ENCODE assay signal across 33 mouse cellular contexts in the genomic region with DNA sequence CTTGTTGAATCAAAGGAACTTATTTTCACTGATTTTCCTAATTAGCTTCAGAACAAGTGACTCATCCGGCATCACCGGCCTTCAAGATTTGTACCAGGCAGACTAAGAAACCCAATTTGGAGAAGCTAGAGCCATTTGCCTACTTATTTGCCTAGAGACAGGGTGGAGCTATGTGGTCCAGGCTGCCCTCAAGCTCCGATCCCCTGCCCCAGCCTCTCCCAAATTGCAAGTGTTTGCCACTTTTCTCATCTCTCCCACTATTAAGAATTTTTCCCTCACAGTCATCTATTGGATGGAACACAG. TPM values are rescaled to one million over a fixed set of nuclear protein-coding genes. Genes with fewer than 3 reads are reported as not detected.
DNase-seq lines count a peak whose midpoint lies in the region; ATAC-seq lines count a peak whose summit lies in the region.
"Had no signal": no experiment of that assay in that cellular context is flagged by ENCODE, and none has a peak within 500 bp of the region (broad histone marks: within the 10 kb centered on the region; RNA-seq: fewer than 3 reads in every experiment).

No protein-coding gene starts in this region.

- H3K27ac ChIP-seq in midbrain, embryonic 12.5 days (replicated peaks), result 0 out of 2 replicates have a peak overlapping the region, but pooled peaks have one; percentile 3
- no peak overlapping the region for H3K27ac ChIP-seq in midbrain, embryonic 10.5 days (replicated peaks)
- H3K27ac ChIP-seq in forebrain, embryonic 16.5 days (ENCODE audit: low read length), result no peak overlapping the region
- H3K27ac ChIP-seq: hindbrain, embryonic 15.5 days; left cerebral cortex, adult 2 months; limb, embryonic 13.5 days; neural tube, embryonic 15.5 days had no signal

- peaks cover 20% of the 10 kb centered on the region for H3K4me1 ChIP-seq in midbrain, embryonic 12.5 days
- H3K4me1 ChIP-seq in midbrain, embryonic 10.5 days, result peaks cover 21% of the 10 kb centered on the region
- H3K4me1 ChIP-seq in forebrain, embryonic 16.5 days (replicated peaks; ENCODE audit: control insufficient read depth, insufficient read depth, low read length), result peaks cover 13% of the 10 kb centered on the region

- no peaks in the 10 kb centered on the region for H3K36me3 ChIP-seq in midbrain, embryonic 12.5 days
- no peaks in the 10 kb centered on the region for H3K36me3 ChIP-seq in midbrain, embryonic 10.5 days
- H3K36me3 ChIP-seq in forebrain, embryonic 16.5 days (ENCODE audit: control insufficient read depth, insufficient read depth), result no peaks in the 10 kb centered on the region
- H3K36me3 ChIP-seq: hindbrain, embryonic 10.5 days; hindbrain, embryonic 15.5 days; limb, embryonic 13.5 days; neural tube, embryonic 15.5 days had no signal

- peak; percentile 24 for DNase-seq in layer of hippocampus, adult 11-12 months (ENCODE audit: low spot score)
- DNase-seq in layer of hippocampus, postnatal 14 days (ENCODE audit: low spot score in 2 of 2), result no peak
- no peak for DNase-seq in midbrain, embryonic 10.5 days (ENCODE audit: low spot score)
- DNase-seq in telencephalon, adult 2 months (ENCODE audit: low read depth, low spot score), result peak; percentile 19
- DNase-seq in kidney, adult 18-20 months, result no peak
- DNase-seq: adrenal gland, adult 2 months; adrenal gland, postnatal 36 days; B cell, adult 2 months; cerebellum, adult 2 months; cerebellum, postnatal 36 days; gastrocnemius, postnatal 10 days; heart, postnatal 14 days; kidney, adult 11 months; kidney, postnatal 36 days; liver, postnatal 0 days; lung, postnatal 36 days; midbrain, embryonic 14.5 days; spleen, adult 18-20 months; thymus, adult 18-20 months; thymus, postnatal 25 days had no signal

- no peak overlapping the region for H3K4me3 ChIP-seq in midbrain, embryonic 12.5 days
- H3K4me3 ChIP-seq in midbrain, embryonic 10.5 days, result no peak overlapping the region
- no peak overlapping the region for H3K4me3 ChIP-seq in forebrain, embryonic 16.5 days (replicated peaks; ENCODE audit: low read length)
- H3K4me3 ChIP-seq: hindbrain, embryonic 10.5 days; hindbrain, embryonic 15.5 days; left cerebral cortex, adult 2 months; limb, embryonic 13.5 days; neural tube, embryonic 15.5 days had no signal

- no peak overlapping the region for H3K9ac ChIP-seq in midbrain, embryonic 12.5 days (replicated peaks)
- H3K9ac ChIP-seq in forebrain, embryonic 16.5 days (replicated peaks; ENCODE audit: low read depth, low read length), result no peak overlapping the region
- H3K9ac ChIP-seq: hindbrain, embryonic 15.5 days; limb, embryonic 13.5 days; liver, postnatal 0 days; neural tube, embryonic 15.5 days had no signal

- no peaks in the 10 kb centered on the region for H3K9me3 ChIP-seq in midbrain, embryonic 12.5 days
- H3K9me3 ChIP-seq in midbrain, embryonic 10.5 days (replicated peaks), result no peaks in the 10 kb centered on the region
- H3K9me3 ChIP-seq in forebrain, embryonic 16.5 days (ENCODE audit: control insufficient read depth, low read length), result no peaks in the 10 kb centered on the region
- H3K9me3 ChIP-seq: hindbrain, embryonic 10.5 days; hindbrain, embryonic 15.5 days; limb, embryonic 13.5 days; neural tube, embryonic 15.5 days had no signal

- no peak for ATAC-seq in midbrain, embryonic 12.5 days (ENCODE audit: low FRiP score, low read depth)
- ATAC-seq in forebrain, embryonic 16.5 days, result peak; percentile 49
- ATAC-seq: activated CD4-positive, CD25-positive, alpha-beta regulatory T cell, adult 4 months; inflammation-experienced regulatory T-cells, adult 6 months; liver, postnatal 0 days had no signal

- H3K4me2 ChIP-seq in midbrain, embryonic 12.5 days (replicated peaks), result no peak overlapping the region
- no peak overlapping the region for H3K4me2 ChIP-seq in forebrain, embryonic 16.5 days (ENCODE audit: low read length)
- H3K4me2 ChIP-seq: hindbrain, embryonic 15.5 days; limb, embryonic 13.5 days; liver, embryonic 11.5 days; neural tube, embryonic 15.5 days had no signal

- WGBS in midbrain, embryonic 12.5 days, result 74% methylated on average over 3 of the region's 3 CpGs
- 96% methylated on average over 3 of the region's 3 CpGs for WGBS in midbrain, embryonic 10.5 days
- WGBS in forebrain, embryonic 16.5 days, result 34% methylated on average over 3 of the region's 3 CpGs

- H3K27me3 ChIP-seq in midbrain, embryonic 12.5 days, result peaks cover 87% of the 10 kb centered on the region
- peaks cover 70% of the 10 kb centered on the region for H3K27me3 ChIP-seq in midbrain, embryonic 10.5 days (ENCODE audit: low read depth, poor library complexity, severe bottlenecking)
- H3K27me3 ChIP-seq in forebrain, embryonic 16.5 days (replicated peaks; ENCODE audit: control insufficient read depth, insufficient read depth, low read length), result 0 out of 2 replicates have a peak, but pooled peaks cover 3% of the 10 kb centered on the region
- H3K27me3 ChIP-seq: limb, embryonic 13.5 days had no signal

RNA-seq across cellular contexts. Expression of gene Myo1h, which starts 3.6 kb away (rescaled TPM):
- under 1 TPM; 0.74 to 0.98 TPM for total RNA-seq in layer of hippocampus, postnatal 14 days (2021)
- polyA plus RNA-seq in midbrain, embryonic 12.5 days (2016; fragmentation: Nextera tagmentation; extraction: Ambion mirVana), result 0.40 and 0.68 TPM in 2 replicates
- polyA plus RNA-seq in midbrain, embryonic 10.5 days (2016; fragmentation: Nextera tagmentation; extraction: Ambion mirVana), result 0.57 and 0.75 TPM in 2 replicates
- polyA plus RNA-seq in forebrain, embryonic 16.5 days (2015; fragmentation: Nextera tagmentation; extraction: Ambion mirVana), result 0.65 and 0.91 TPM in 2 replicates
- polyA plus RNA-seq: adrenal gland, adult 2 months had no signal

RNA-seq across cellular contexts. Expression of gene Foxn4, which starts 11.7 kb away (rescaled TPM):
- total RNA-seq in layer of hippocampus, postnatal 14 days (2021), result under 1 TPM in 1 of 2 experiments, not detected in 1; 0.12 TPM
- polyA plus RNA-seq in midbrain, embryonic 12.5 days (2016; fragmentation: Nextera tagmentation; extraction: Ambion mirVana), result 11.0 and 12.4 TPM in 2 replicates
- 7.2 and 11.1 TPM in 2 replicates for polyA plus RNA-seq in midbrain, embryonic 10.5 days (2016; fragmentation: Nextera tagmentation; extraction: Ambion mirVana)
- polyA plus RNA-seq in forebrain, embryonic 16.5 days (2015; fragmentation: Nextera tagmentation; extraction: Ambion mirVana), result 0.24 and 0.68 TPM in 2 replicates
- total RNA-seq: adrenal gland, adult 2 months; adrenal gland, postnatal 36 days; gastrocnemius, postnatal 10 days; heart, postnatal 14 days; left cerebral cortex, adult 2 months; left cerebral cortex, postnatal 25 days; megakaryocyte, adult 5-6 weeks had no signal
- polyA plus RNA-seq: activated CD4-positive, CD25-positive, alpha-beta regulatory T cell, adult 4 months; adrenal gland, adult 2 months; cerebellum, adult 2 months; heart, embryonic 14.5 days; inflammation-experienced regulatory T-cells, adult 6 months; limb, embryonic 13.5 days; liver, embryonic 11.5 days; liver, postnatal 0 days; neural tube, embryonic 15.5 days had no signal

Comparison
In these comparisons a context has a peak if more than half of its experiments do, and no peak if none do; other contexts are left out.
1. DNase-seq: peak in layer of hippocampus, adult 11-12 months (single experiment) and telencephalon, adult 2 months (single experiment); none in layer of hippocampus, postnatal 14 days (0 of 2), midbrain, embryonic 10.5 days (single experiment) and kidney, adult 18-20 months (single experiment).